Mouse (Mus musculus) kidney, postnatal 14 days (tissue): ENCODE results near the gene Nrl.

Experiments used
- DNase-seq: peaks from one replicate; pipeline ENCODE4 v3.0.0; 2022; ENCODE audit warnings: mixed read lengths

The Nrl gene

DNA sequence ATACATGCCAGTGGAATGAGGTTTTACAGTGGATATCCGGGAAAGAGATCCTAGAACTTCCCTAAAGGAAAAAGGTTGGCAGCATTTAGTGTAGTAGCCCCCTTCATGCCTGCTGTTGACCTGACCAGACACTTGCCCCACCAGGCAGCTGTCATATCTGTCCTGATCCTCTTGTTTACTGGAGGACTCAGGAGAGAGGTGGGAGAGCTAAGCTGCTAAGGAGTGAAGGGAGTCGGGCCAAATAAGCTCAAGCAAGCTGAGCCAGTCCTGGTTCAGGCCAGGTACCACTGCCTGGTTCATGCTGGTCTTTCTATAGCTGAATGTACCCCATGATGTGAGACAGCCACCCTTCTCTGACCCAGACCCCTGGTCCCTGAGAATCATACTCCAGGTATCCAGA lies 1.9 kb upstream of the Nrl start:
- DNase-seq = no peak

DNA sequence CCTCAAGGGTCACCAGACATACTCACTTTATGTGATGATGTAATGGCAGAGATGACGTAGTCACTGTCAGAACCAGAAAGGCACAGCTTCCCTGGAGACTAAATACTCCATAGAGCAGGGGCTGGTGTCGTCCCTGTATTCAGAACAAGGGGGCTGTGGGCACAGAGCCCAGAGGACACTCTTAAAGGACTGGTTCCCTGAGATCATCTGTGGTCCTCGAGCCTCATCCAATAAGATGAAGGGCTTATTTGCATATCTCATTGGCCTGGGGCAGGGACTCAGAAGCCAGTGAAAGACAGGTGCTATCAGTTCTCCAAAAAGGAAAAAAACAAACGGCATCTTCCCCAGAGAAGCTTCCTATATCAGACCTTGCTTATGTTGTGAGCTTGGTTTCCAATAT lies 719 bp downstream of the Nrl start:
- DNase-seq = no peak

DNA sequence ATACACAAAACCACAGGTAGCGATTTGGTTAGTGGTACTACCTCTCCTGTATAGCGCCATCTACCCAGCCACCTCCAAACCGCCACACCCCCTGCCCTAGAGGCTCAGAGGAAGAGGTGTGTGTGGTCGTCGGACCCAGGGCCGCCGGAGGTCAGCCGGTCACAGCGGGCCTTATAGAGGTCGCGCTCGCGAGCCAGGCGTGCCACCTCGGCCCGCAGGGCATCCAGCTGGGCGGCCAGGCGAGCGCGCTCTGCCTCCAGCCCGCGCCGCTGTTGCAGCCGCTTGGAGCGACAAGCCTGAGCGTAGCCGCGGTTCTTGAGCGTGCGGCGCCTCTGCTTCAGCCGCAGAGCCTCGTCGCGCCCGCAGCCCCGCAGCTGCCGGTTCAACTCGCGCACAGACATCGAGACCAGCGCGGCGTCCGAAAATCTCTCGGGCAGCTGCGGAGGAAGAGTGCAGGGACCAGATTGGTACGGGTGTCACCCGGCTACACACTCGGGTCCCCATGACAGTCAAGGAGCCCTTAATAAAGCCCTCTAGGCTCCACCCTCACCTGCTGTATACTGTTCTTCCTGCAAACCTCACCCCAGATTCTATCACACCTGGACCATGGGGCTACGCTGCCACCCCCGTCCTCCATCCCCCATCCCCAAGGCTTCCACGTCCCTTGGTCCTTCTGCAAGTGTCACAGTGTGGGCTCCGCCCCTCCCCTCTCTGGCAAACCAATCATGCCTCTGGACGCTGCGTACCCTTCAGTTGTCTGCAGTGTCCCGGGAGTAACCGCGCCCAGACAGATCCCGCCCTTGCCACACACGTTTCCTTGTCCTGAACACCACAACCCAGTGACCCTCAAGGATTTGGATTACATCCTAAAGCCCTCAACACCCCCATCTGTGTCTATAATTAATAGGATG lies 4.1 kb downstream of the Nrl start:
- DNase-seq = peak; percentile 18

GRCm38 (mm10) chr14:55519604-55520003 lies 5.2 kb downstream of the Nrl start:
- DNase-seq = no peak

GRCm38 (mm10) chr14:55518897-55519296 lies 5.9 kb downstream of the Nrl start:
- DNase-seq = no peak

DNA sequence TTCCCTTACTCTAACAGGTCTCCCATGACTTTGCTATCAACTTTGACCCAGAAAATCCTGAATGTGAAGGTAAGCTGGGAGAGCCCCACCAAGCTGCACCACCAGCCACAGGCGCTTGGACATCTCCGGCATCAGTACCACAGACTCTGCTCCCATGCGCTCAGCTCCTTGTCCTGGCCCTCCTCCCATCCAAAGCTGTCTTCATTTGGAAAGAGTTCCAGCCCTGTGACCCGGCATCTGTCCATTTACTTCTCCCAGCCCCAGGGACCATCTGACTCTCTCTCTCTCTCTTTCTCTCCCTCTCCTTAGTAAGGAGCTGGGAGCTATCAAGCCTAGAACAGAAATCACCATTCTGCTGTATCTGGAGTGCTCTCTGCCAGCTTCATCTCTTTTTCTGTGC lies 8.9 kb downstream of the Nrl start:
- DNase-seq = no peak

GRCm38 (mm10) chr14:55513927-55514326 lies 10.9 kb downstream of the Nrl start:
- DNase-seq = no peak

GRCm38 (mm10) chr14:55511037-55511436 lies 13.7 kb downstream of the Nrl start:
- no peak for DNase-seq

DNA sequence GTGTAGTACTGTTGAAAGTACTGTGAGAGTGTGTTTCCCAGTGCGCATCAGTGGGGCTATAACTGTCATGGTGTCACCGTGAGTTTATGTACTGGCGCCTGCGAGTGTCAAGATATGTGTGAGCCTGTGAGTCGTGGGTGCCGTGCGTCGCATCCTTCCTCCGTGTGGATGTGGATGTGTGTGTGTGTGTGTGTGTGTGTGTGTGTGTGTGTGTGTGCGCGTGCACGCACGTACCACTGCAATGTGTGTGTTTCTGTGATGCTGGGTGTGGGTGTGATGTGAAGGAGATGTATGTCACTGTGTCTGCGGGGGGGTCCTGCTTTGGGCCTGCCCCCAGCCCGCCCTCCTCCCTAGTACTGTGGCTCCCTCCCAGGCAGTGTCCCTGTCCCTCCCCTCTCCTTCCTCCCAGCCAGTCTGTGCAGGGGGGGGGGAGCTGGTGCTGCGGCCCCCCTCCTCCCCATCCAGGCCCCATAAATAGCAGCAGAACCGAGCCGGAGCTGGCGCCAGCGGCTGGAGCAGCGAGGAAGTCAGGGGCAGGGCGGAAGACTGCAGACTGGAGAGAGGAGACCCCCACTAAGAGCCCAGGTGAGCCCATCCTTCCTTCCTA lies 14.6 kb downstream of the Nrl start, which contains the start of gene Cpne6:
Gene Cpne6 (plus strand): TSS at position 321 of the 607 bp plus-strand sequence.
- DNase-seq = no peak

DNA sequence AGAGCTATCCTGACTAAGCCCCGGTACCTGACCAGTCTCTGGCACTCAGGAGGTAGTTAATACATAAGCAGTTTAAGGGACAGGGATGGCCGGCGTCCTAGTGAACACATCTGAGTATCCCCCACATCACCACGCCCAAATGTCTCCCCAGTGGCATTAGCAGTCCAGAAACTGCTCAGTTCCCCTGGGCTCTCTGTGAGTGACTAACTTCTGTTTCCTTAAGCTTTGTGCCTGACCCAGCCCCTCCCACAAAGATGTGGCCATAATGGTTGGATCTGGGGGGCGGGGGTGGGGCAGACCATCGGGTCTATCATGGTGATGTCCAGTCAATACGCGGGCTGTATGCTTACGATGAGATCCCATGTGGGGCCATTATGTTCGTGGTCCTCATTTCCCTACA lies 15.2 kb downstream of the Nrl start:
- no peak for DNase-seq

- DNase-seq = no peak
Observed at GRCm38 (mm10) chr14:55507801-55508200, 17.0 kb downstream of the Nrl start.

- no peak for DNase-seq
Observed at GRCm38 (mm10) chr14:55505612-55506011, 19.2 kb downstream of the Nrl start.

DNA sequence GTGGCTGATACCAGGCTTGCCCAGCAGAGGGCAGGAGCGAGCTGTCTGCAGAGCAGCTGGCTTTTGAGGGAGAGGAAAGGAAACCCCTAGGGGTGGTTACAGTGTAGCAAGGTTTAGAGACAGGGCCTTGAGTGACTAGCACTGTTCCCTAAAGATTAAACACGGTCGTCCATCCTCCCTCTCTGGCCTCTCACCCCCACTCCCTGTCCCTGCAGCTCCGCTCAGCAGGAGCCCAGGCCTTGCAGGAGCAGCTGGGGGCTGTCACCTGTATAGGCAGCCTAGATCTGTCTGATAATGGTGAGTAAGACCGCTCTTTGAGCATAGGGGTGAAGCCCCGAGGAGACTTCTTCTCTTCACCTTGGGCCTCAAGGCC lies 27.3 kb downstream of the Nrl start:
- DNase-seq = peak; percentile 86

GRCm38 (mm10) chr14:55496761-55497448 lies 27.9 kb downstream of the Nrl start:
- DNase-seq = no peak

DNA sequence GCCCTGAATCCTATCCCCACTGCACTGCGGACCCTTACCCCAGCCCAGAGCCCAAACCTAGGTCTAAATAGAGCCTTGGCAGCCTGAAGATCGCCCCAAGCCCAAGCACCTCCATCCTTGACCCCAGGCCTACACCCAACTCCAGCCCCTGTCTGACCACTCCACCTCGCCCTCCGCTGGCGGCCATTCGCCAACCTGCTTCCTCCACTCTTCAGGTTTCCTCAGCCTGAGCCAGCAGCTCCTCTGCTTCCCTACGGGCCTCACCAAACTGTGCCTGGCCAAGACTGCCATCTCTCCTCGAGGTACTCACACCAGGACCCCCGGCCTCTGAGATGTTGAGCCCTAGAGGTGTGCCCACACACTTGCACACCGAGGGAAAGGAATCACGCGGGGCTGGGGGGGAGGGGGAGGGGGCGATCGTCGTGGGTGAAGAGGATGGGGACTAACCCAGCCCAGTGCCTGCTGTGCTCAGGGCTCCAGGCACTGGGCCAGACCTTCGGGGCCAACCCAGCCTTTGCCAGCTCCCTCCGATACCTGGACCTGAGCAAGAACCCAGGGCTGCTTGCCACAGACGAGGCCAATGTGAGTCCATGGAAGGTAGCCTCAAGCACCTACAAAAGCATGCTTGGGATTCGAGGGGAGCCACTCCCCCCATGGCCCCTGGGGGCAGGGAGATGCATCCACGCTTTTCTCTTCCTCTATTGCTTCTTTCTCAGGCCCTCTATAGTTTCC lies 29.1 kb downstream of the Nrl start:
- DNase-seq = no peak

- DNase-seq = no peak
Observed at GRCm38 (mm10) chr14:55492103-55492502, 32.7 kb downstream of the Nrl start.

DNA sequence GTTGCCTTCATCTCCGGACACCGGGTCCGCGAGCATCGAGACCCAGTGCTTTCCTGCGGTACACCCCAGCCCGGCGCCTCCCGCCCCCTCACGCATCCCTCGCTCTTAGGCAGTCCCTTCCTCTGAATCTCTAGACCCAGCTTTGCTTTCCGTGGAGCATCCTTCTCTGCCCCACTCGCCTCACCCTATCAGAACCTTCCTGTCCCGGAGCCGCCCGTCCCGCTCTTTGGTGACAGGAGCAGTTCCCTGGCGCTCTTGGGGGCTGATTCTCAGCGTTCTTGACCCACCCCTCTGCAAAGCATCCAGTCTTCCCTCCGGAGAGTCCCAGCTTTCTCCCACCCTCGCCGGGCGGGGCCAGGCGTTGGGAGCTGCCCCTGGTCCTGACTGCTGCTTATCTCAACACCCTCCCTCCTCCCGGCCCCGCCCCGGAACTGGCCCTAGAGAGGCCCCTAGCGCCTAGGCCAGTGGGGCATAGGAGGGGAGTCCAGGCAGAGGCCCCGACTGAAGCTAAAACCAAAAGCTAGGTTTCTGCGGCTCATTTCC lies 33.4 kb downstream of the Nrl start:
- peak; percentile 70 for DNase-seq

DNA sequence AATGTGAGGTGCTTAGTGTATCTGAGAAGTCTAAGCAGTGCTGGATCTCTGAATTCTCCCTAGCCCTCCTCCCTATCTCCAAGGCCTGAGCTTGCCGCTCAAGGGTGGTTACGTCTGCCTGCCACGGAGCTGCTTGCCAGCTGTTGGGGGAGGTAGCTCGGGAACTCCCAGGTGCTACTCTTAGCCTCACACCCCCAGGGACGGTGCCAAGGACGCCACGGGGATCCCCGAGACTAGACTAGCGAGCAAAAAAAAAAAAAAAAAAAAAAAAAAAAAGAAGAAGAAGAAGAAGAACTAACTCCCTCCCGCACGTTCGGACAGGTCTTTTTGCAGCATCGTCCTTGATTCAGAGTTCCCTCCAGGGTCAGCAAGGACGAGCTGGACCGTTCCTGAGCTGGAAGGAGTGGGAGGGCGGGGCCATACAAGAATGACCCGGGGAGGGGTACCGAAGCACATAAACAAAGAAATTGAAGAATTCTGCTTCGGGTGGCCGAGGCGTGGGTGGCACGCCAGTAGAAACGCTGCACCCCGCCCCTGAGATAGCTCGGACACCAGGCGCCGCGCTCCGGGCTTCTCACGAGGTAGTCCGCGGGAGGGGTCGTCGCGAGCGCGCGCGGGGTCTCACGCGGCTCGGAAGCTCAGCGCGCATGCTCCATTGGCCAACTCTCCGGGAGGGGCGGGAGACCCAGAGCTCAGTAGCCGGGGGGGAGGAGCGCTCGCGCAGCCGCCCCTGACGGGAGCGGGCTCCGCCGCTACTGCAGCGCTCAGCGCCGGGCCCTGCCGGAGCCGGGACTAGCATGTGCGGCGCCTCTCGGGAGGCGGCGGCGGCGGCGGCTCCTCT lies 34.2 kb downstream of the Nrl start, which contains the start of gene Carmil3:
Gene Carmil3 (plus strand): TSS at position 291 of the 841 bp plus-strand sequence.
- peak; percentile 81 for DNase-seq

GRCm38 (mm10) chr14:55486836-55487235 lies 37.9 kb downstream of the Nrl start:
- DNase-seq = no peak

DNA sequence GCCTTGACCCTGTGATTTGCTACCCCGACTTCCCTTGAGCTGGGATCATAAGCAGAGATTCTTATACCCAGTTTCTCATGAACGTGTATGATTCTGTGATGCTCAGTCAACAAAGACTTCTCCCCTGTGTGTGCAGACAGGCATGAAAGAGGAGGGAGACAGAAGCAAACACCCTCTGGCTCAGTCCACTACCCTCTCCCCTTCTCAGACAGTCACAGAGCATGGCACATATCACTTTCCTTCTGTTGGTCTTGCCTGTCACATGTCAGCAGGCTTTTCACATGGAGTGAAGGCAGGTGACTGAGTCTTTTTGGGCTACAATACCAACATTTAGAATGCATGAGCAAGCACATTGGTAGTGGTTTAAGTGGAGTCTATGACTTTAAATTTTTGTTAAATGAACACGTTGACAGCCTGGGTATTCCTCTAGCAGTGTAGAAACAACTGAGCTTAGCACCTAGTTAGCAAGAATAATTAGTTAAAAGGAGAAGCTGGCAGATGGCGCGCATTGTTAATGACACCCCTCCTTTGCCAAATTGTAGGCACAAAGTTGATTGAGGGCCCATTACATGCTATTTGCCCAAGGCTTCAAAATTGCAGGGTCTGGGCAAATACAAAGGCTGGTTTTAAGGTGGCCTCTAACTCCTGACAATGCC lies 40.2 kb downstream of the Nrl start:
- DNase-seq = no peak

DNA sequence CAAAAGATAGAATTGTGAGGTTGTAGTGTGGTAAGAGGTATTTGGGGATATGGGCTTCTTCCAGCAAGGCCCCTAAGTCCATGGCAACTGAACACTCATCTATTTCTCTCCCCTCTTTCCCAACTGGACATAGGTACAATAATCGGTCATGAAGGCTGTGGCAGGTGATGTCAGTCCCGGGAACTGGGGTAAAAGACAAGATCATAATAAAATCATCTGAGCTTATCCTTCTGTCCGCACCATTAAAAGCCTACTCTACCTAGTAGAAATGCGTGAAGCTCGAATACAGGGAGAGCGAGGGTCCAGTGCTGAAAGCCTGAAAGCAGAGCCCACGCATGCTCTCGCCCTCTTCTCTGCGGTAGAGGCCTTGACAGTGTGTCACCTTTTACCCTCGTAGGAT lies 45.2 kb downstream of the Nrl start:
- no peak for DNase-seq
